Mouse (Mus musculus) CH12.LX (cell line): ENCODE data around the gene Wee2. TPM values are rescaled to one million over a fixed set of nuclear protein-coding genes. Genes with fewer than 3 reads are reported as not detected.

ENCODE experiments used
- DNase-seq: peaks from one replicate; pipeline ENCODE4 v3.0.0-alpha.2; 2013; ENCODE audit errors: extremely low read depth
- H3K27ac ChIP-seq: 2 replicates; pipeline ENCODE4 v1.5.1; 2012; ENCODE audit warnings: low read depth, mild to moderate bottlenecking, control low read depth, moderate library complexity; ENCODE audit not compliant: insufficient read depth
- H3K27me3 ChIP-seq: replicated peaks from 2 replicates; pipeline ENCODE3; 2012; ENCODE audit warnings: inconsistent platforms
- H3K36me3 ChIP-seq, 2 experiments: replicated peaks in 1 of 2; 2 replicates each; pipeline versions ENCODE3 to v1.6.1; 2012; ENCODE audit warnings: inconsistent platforms in 1 of 2, low read length in 1 of 2, mild to moderate bottlenecking in 1 of 2, mixed read lengths in 1 of 2, moderate library complexity in 1 of 2; ENCODE audit not compliant: control insufficient read depth in 1 of 2, insufficient read depth in 1 of 2
- H3K4me1 ChIP-seq, 2 experiments: 2 replicates each; pipeline ENCODE4 v1.6.1; 2012; ENCODE audit warnings: inconsistent platforms in 1 of 2, moderate library complexity in 1 of 2; ENCODE audit not compliant: insufficient read depth in 2 of 2, control insufficient read depth in 1 of 2
- H3K4me2 ChIP-seq: 2 replicates; pipeline ENCODE4 v1.6.1; 2012; ENCODE audit warnings: low read depth, mild to moderate bottlenecking, control low read depth; ENCODE audit not compliant: poor library complexity, insufficient read depth, severe bottlenecking
- H3K4me3 ChIP-seq, 3 experiments: fragments of 150-350 bp in 1 of 3; sonication (generic) in 1 of 3; replicated peaks in 1 of 3; 2 replicates each; pipeline versions ENCODE3 to v1.5.1; 2011 to 2012; ENCODE audit warnings: low read depth in 2 of 3, low read length in 2 of 3, mild to moderate bottlenecking in 2 of 3, moderate library complexity in 2 of 3, control low read depth in 1 of 3, improper control_type of control experiment in 1 of 3, inconsistent platforms in 1 of 3, mixed read lengths in 1 of 3; ENCODE audit not compliant: poor library complexity in 1 of 3
- H3K79me2 ChIP-seq: replicated peaks from 2 replicates; pipeline ENCODE4 v1.6.1; 2012; ENCODE audit warnings: mild to moderate bottlenecking, moderate library complexity; ENCODE audit not compliant: control insufficient read depth, poor library complexity, insufficient read depth, severe bottlenecking; ENCODE audit errors: extremely low read depth
- H3K9ac ChIP-seq: 2 replicates; pipeline ENCODE4 v1.6.1; 2012; ENCODE audit warnings: low read depth, mild to moderate bottlenecking, control low read depth, moderate library complexity; ENCODE audit not compliant: insufficient read depth
- H3K9me3 ChIP-seq: replicated peaks from 2 replicates; pipeline ENCODE3; 2012; ENCODE audit warnings: low read length, inconsistent platforms, mixed read lengths
- BHLHE40 ChIP-seq: IDR thresholded peaks from 2 replicates; pipeline ENCODE4 v1.6.1; 2011; ENCODE audit warnings: mild to moderate bottlenecking, low read depth, low read length, improper control_type of control experiment
- CHD1 ChIP-seq: IDR thresholded peaks from 2 replicates; pipeline ENCODE4 v1.6.1; 2012; ENCODE audit warnings: low read depth, low read length, improper control_type of control experiment, inconsistent platforms
- CHD2 ChIP-seq: IDR thresholded peaks from 2 replicates; pipeline ENCODE4 v1.6.1; 2011; ENCODE audit warnings: low read length, improper control_type of control experiment
- CTCF ChIP-seq, 2 experiments: IDR thresholded peaks in 1 of 2; conservative IDR thresholded peaks in 1 of 2; 2 replicates each; pipeline ENCODE4 v1.5.1; 2011 to 2012; ENCODE audit warnings: low read depth in 2 of 2, low read length in 2 of 2, improper control_type of control experiment in 1 of 2, inconsistent platforms in 1 of 2, mild to moderate bottlenecking in 1 of 2, moderate library complexity in 1 of 2
- EP300 ChIP-seq: IDR thresholded peaks from 2 replicates; pipeline ENCODE4 v1.6.1; 2011; ENCODE audit warnings: low read length, improper control_type of control experiment
- GABPA ChIP-seq: IDR thresholded peaks from 2 replicates; pipeline ENCODE4 v1.6.1; 2012; ENCODE audit warnings: low read depth, low read length, improper control_type of control experiment, inconsistent platforms; ENCODE audit not compliant: insufficient replicate concordance
- HCFC1 ChIP-seq: IDR thresholded peaks from 2 replicates; pipeline ENCODE4 v1.6.1; 2012; ENCODE audit warnings: low read depth, mild to moderate bottlenecking, inconsistent platforms, low read length, improper control_type of control experiment
- IRF4 ChIP-seq: IDR thresholded peaks from 2 replicates; pipeline ENCODE4 v1.6.1; 2014; ENCODE audit warnings: low read depth, mild to moderate bottlenecking, inconsistent platforms, low read length, improper control_type of control experiment
- JUND ChIP-seq: conservative IDR thresholded peaks from 2 replicates; pipeline ENCODE4 v1.6.1; 2011; ENCODE audit warnings: low read depth, low read length, improper control_type of control experiment
- KAT2A ChIP-seq: IDR thresholded peaks from 2 replicates; pipeline ENCODE4 v1.6.1; 2012; ENCODE audit warnings: low read length, improper control_type of control experiment, inconsistent platforms; ENCODE audit not compliant: insufficient replicate concordance
- MAFK ChIP-seq: IDR thresholded peaks from 2 replicates; pipeline ENCODE4 v1.6.1; 2011; ENCODE audit warnings: low read length, improper control_type of control experiment; ENCODE audit not compliant: insufficient replicate concordance
- MAX ChIP-seq: IDR thresholded peaks from 2 replicates; pipeline ENCODE4 v1.6.1; 2011; ENCODE audit warnings: low read length, improper control_type of control experiment
- MAZ ChIP-seq: IDR thresholded peaks from 2 replicates; pipeline ENCODE4 v1.6.1; 2012; ENCODE audit warnings: low read depth, mild to moderate bottlenecking, inconsistent platforms, low read length, improper control_type of control experiment, moderate library complexity
- MEF2A ChIP-seq: IDR thresholded peaks from 2 replicates; pipeline ENCODE4 v1.6.1; 2014; ENCODE audit warnings: low read depth, mild to moderate bottlenecking, inconsistent platforms, low read length, improper control_type of control experiment, borderline replicate concordance
- MXI1 ChIP-seq: IDR thresholded peaks from 2 replicates; pipeline ENCODE4 v1.6.1; 2011; ENCODE audit warnings: mild to moderate bottlenecking, low read depth, low read length, improper control_type of control experiment
- MYC ChIP-seq: IDR thresholded peaks from 2 replicates; pipeline ENCODE4 v1.6.1; 2011; ENCODE audit warnings: low read depth, mild to moderate bottlenecking, improper control_type of control experiment, low read length
- NELFE ChIP-seq: IDR thresholded peaks from 2 replicates; pipeline ENCODE4 v1.6.1; 2011; ENCODE audit warnings: low read depth, low read length, improper control_type of control experiment
- NRF1 ChIP-seq: IDR thresholded peaks from 2 replicates; pipeline ENCODE4 v1.6.1; 2014; ENCODE audit warnings: low read depth, mild to moderate bottlenecking, inconsistent platforms, low read length, improper control_type of control experiment, moderate library complexity
- POLR2A ChIP-seq: IDR thresholded peaks from 2 replicates; pipeline ENCODE4 v1.6.1; 2011; ENCODE audit warnings: low read depth, mild to moderate bottlenecking, improper control_type of control experiment, low read length
- POLR2AphosphoS2 ChIP-seq: IDR thresholded peaks from 2 replicates; pipeline ENCODE4 v1.6.1; 2011; ENCODE audit warnings: low read depth, low read length, improper control_type of control experiment
- RAD21 ChIP-seq: IDR thresholded peaks from 2 replicates; pipeline ENCODE4 v1.6.1; 2011; ENCODE audit warnings: low read depth, mild to moderate bottlenecking, low read length, improper control_type of control experiment, moderate library complexity
- RCOR1 ChIP-seq: conservative IDR thresholded peaks from 2 replicates; pipeline ENCODE4 v1.6.1; 2012; ENCODE audit warnings: low read depth, mild to moderate bottlenecking, inconsistent platforms, low read length, improper control_type of control experiment
- SIN3A ChIP-seq: IDR thresholded peaks from 2 replicates; pipeline ENCODE4 v1.6.1; 2012; ENCODE audit warnings: low read length, improper control_type of control experiment, inconsistent platforms
- SMC3 ChIP-seq: IDR thresholded peaks from 2 replicates; pipeline ENCODE4 v1.6.1; 2011; ENCODE audit warnings: low read depth, low read length, improper control_type of control experiment
- TCF12 ChIP-seq: IDR thresholded peaks from 2 replicates; pipeline ENCODE4 v1.6.1; 2014; ENCODE audit warnings: low read depth, mild to moderate bottlenecking, inconsistent platforms, low read length, improper control_type of control experiment
- USF1 ChIP-seq: IDR thresholded peaks from 2 replicates; pipeline ENCODE4 v1.6.1; 2014; ENCODE audit warnings: low read depth, mild to moderate bottlenecking, inconsistent platforms, low read length, improper control_type of control experiment
- USF2 ChIP-seq: conservative IDR thresholded peaks from 2 replicates; pipeline ENCODE4 v1.6.1; 2011; ENCODE audit warnings: low read depth, low read length, improper control_type of control experiment
- ZKSCAN1 ChIP-seq: IDR thresholded peaks from 2 replicates; pipeline ENCODE4 v1.6.1; 2012; ENCODE audit warnings: low read depth, inconsistent platforms, low read length, improper control_type of control experiment, borderline replicate concordance
- ZMIZ1 ChIP-seq: IDR thresholded peaks from 2 replicates; pipeline ENCODE4 v1.6.1; 2012; ENCODE audit warnings: low read depth, mild to moderate bottlenecking, inconsistent platforms, low read length, improper control_type of control experiment
- ZNF384 ChIP-seq: IDR thresholded peaks from 2 replicates; pipeline ENCODE4 v1.6.1; 2012; ENCODE audit warnings: low read depth, low read length, improper control_type of control experiment, inconsistent platforms
- dilution Hi-C: fragments of 300-500 bp; cut with MboI; formaldehyde crosslinking; loops from 2 replicates; pipeline ENCODE4 v1.14.3; 2020; ENCODE audit warnings: low sequenced_read_pairs; ENCODE audit not compliant: extremely low pct_unique_long_range_greater_than_20kb, extremely low pct_ligation_motif_present
- in situ Hi-C: fragments of 300-500 bp; cut with MboI; formaldehyde crosslinking; loops from 3 replicates; pipeline ENCODE4 v1.14.3; 2019; ENCODE audit warnings: low sequenced_read_pairs, low pct_ligation_motif_present, low pct_unique_long_range_greater_than_20kb, mixed read lengths
- polyA plus RNA-seq: library from polyadenylated mRNA; unstranded; fragments of >175 nt; gene quantifications from 2 replicates; pipeline ENCODE4 v1.2.1, GENCODE M21; 2012; ENCODE audit warnings: low read depth; ENCODE audit not compliant: insufficient read length
- total RNA-seq, 2 experiments: library from RNA; depleted of rRNA; stranded (reverse); fragments of 300-350 nt in 1 of 2; fragments of >200 nt in 1 of 2; gene quantifications; 2 replicates each; pipeline ENCODE4 v1.2.3; 2012 to 2014

The Wee2 gene
- total and polyA plus RNA-seq, 3 experiments = not detected

DNA sequence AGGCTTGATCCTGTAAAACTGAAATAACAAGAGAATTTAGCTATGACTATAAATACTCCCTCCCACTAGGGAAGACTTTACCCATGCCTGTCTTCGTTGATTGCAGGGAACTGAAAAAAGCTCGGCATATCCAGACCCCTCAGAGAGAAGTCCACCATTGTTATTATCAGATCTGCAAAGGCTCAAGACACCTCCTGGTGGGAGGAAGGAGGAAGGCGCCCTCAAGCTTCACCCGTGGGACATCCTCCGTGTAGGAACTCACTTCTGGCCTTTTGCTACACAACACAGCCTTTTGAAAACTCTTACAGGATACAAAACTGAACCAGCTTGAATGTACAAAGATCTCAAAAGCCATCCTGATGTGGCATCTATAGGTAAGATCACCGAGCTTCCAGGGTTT is 26.8 kb downstream of the Wee2 start:
- H3K4me2 ChIP-seq = no peak overlapping the region
- in situ Hi-C loops = no loop called here
- H3K9me3 ChIP-seq = no peaks in the 10 kb centered on the region
- DNase-seq = peak; percentile 20
- no peaks in the 10 kb centered on the region for H3K36me3 ChIP-seq
- H3K4me3 ChIP-seq = no peak overlapping the region
- H3K27me3 ChIP-seq = no peaks in the 10 kb centered on the region
- H3K4me1 ChIP-seq = peaks cover 0 to 11% of the 10 kb centered on the region in 2 experiments; a peak in 2 of 4 replicates
- no peaks in the 10 kb centered on the region for H3K79me2 ChIP-seq
- no peak overlapping the region for H3K9ac ChIP-seq
- TF ChIP-seq MAZ (no peak), GABPA (no peak), MXI1 (no peak), KAT2A (no peak), RAD21 (peak; percentile 45), SMC3 (peak; percentile 43; the same call in 1 of the 2 replicates), MAX (no peak), POLR2AphosphoS2 (no peak), EP300 (no peak), CHD2 (no peak), ZMIZ1 (no peak), MAFK (no peak), USF1 (no peak), BHLHE40 (no peak), NRF1 (no peak), USF2 (no peak), CTCF (conservative IDR thresholded peaks at IDR 0.05 in 1 of 2, IDR thresholded peaks at IDR 0.05 in 1 of 2; ENCODE audit: low read depth in 2 of 2, low read length in 2 of 2) (peak; percentile 22 to 62; a peak in 2 of 4 replicates), MYC (no peak), JUND (no peak), SIN3A (no peak)
- TF ChIP-seq, all 38 proteins: peak for 3
- no peak overlapping the region for H3K27ac ChIP-seq
- dilution Hi-C loops = no loop called here

DNA sequence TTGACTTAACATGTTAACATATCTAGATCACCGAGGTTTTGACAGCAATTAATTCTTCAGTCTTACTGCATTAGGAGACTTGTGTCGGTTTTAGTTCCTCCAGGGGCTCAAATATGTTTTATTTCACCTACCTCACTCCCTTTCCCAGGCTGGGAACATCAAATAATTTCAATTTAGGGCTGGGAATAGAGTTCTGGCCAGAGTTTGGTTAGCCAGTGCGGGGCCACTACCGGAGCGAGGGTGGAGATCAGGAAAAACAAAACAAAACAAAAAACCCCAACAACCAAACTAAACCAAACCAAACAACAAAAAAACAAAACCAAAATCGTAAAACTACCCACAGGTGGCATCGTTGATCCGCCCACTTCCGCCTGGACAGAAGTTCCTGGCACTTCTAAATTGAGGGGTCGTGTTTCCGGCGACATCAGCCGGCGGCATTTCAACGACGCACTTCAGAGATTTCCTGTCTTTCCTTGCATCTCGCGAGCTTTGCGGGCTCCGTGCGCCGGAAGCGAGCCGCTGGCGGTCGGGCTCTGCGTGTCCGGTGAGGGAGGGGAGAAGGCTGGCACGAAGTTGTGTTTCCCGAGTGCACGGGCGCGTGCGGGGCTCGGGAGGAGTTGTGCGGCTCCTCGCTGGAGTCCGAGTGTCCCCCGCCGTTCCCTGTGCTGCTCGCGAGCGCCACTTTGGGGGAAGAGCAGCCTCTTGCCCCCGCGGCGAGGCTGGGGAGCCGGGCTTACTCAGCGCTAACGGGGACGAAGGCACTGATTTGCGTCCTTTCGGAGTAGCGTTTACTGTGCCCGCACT is 32.2 kb downstream of the Wee2 start, which contains the start of gene Ssbp1:
TSS of gene Ssbp1 (plus strand) at position 437 of the 804 bp plus-strand sequence.
- H3K27me3 ChIP-seq = no peaks in the 10 kb centered on the region
- H3K36me3 ChIP-seq = peaks cover 24 to 32% of the 10 kb centered on the region in 2 experiments
- peak; percentile 96 for DNase-seq
- peak within 1 kb of the TSS; percentile 74 to 96 (median 85) for H3K4me3 ChIP-seq
- H3K9ac ChIP-seq = peak within 1 kb of the TSS; percentile 96
- dilution Hi-C loops (no loop called here), in situ Hi-C loops (no loop called here)
- H3K79me2 ChIP-seq = peaks cover 16% of the 10 kb centered on the region
- H3K9me3 ChIP-seq = peaks cover 4% of the 10 kb centered on the region
- H3K4me1 ChIP-seq = peaks cover 0 to 38% of the 10 kb centered on the region in 2 experiments; a peak in 2 of 4 replicates
- H3K4me2 ChIP-seq = peak within 1 kb of the TSS; percentile 91
- H3K27ac ChIP-seq = peak within 1 kb of the TSS; percentile 87
- TF ChIP-seq EP300 (peak; percentile 37), HCFC1 (peak; percentile 99), POLR2A (peak; percentile 98), KAT2A (peak; percentile 92), USF1 (no peak), ZNF384 (peak; percentile 53; the same call in 1 of the 2 replicates), TCF12 (peak; percentile 94), NELFE (peak; percentile 99), SIN3A (peak; percentile 93), MEF2A (peak; percentile 84; the same call in 1 of the 2 replicates), MYC (peak; percentile 42; the same call in 1 of the 2 replicates), SMC3 (no peak), BHLHE40 (peak; percentile 56), IRF4 (peak; percentile 85), MAX (peak; percentile 71), JUND (peak; percentile 58; the same call in 1 of the 2 replicates), ZMIZ1 (peak; percentile 93), CHD1 (no peak), ZKSCAN1 (peak; percentile 80; the same call in 1 of the 2 replicates), RCOR1 (peak; percentile 87)
